8 mouse cellular contexts compared by ENCODE assay signal in the genomic region with DNA sequence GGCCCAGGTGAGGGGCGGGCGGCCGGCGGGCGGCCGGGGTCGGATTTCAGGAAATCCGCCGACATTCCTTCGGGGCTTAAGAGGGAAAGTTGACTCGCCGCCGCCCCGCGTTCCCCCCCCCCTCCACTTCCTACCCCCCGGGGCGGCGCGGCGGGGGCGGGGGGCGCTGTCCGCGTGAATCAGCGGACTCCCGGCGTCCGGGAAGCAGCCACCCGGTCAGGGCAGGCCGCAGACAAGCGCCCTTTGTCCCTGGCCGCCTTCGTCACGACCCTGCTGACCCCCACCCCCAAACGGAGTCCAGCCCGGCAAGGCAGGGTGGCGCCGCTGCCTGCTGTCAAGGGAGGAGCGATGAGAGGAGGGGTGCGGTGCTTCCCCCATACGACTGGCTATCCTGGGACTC. TPM values are rescaled to one million over a fixed set of nuclear protein-coding genes. Genes with fewer than 3 reads are reported as not detected.
A peak's percentile ranks its signal among the peaks of the same experiment; 100 is the strongest.
DNase-seq lines count a peak whose midpoint lies in the region; ATAC-seq and TF ChIP-seq lines count a peak whose summit lies in the region.

No protein-coding gene starts in this region.

- H3K4me3 ChIP-seq in gastrocnemius, adult 2 months, result peak overlapping the region; percentile 69
- H3K4me3 ChIP-seq in CH12.LX (replicated peaks in 1 of 3; ENCODE audit: low read depth in 2 of 3, low read length in 2 of 3, poor library complexity in 1 of 3), result no peak overlapping the region
- peak overlapping the region; percentile 40 for H3K4me3 ChIP-seq in heart, embryonic 15.5 days
- H3K4me3 ChIP-seq in liver, embryonic 13.5 days (replicated peaks), result peak overlapping the region; percentile 39

- no peak overlapping the region; the same call in 1 of the 2 replicates for H3K9ac ChIP-seq in CH12.LX (ENCODE audit: insufficient read depth, low read depth)
- peak overlapping the region; percentile 25; the same call in 1 of the 2 replicates for H3K9ac ChIP-seq in heart, embryonic 15.5 days
- no peak overlapping the region for H3K9ac ChIP-seq in liver, embryonic 13.5 days

- in situ Hi-C loops in CH12.LX (cut with MboI; ENCODE audit: low pct_ligation_motif_present, low pct_unique_long_range_greater_than_20kb, low sequenced_read_pairs), result no loop called here

- DNase-seq in gastrocnemius, adult 2 months, result no peak
- no peak for DNase-seq in gastrocnemius, postnatal 4 days (ENCODE audit: low spot score in 2 of 2)
- no peak for DNase-seq in CH12.LX (ENCODE audit: extremely low read depth)
- no peak for DNase-seq in liver, embryonic 13.5 days
- no peak for DNase-seq in cerebellum, adult 9-11 months
- DNase-seq in B cell, adult 2 months, result no peak
- DNase-seq in cerebellum, adult 9-10 months, result no peak

- H3K4me1 ChIP-seq in CH12.LX (ENCODE audit: control insufficient read depth in 1 of 2, insufficient read depth in 2 of 2), result peaks cover 10 to 25% of the 10 kb centered on the region in 2 experiments
- H3K4me1 ChIP-seq in heart, embryonic 15.5 days (replicated peaks), result peaks cover 56% of the 10 kb centered on the region
- H3K4me1 ChIP-seq in liver, embryonic 13.5 days (replicated peaks), result peaks cover 40% of the 10 kb centered on the region

- no peak for TF ChIP-seq RAD21 in CH12.LX (IDR thresholded peaks at IDR 0.05; ENCODE audit: low read depth, low read length)

- no peaks in the 10 kb centered on the region for H3K79me2 ChIP-seq in CH12.LX (replicated peaks; ENCODE audit: control insufficient read depth, extremely low read depth, insufficient read depth, poor library complexity, severe bottlenecking)

- WGBS in heart, embryonic 15.5 days, result under 1% methylated on average over 35 of the region's 41 CpGs
- WGBS in liver, embryonic 13.5 days (ENCODE audit: insufficient replicate concordance), result 3% methylated on average over 39 of the region's 41 CpGs

- no peak for TF ChIP-seq CTCF in gastrocnemius, adult 2 months (IDR thresholded peaks at IDR 0.05)
- TF ChIP-seq CTCF in CH12.LX (conservative IDR thresholded peaks at IDR 0.05 in 1 of 2, IDR thresholded peaks at IDR 0.05 in 1 of 2; ENCODE audit: low read depth in 2 of 2, low read length in 2 of 2), result no peak

- no peak for TF ChIP-seq POLR2A in CH12.LX (IDR thresholded peaks at IDR 0.05; ENCODE audit: low read depth, low read length)

- dilution Hi-C loops in CH12.LX (cut with MboI; ENCODE audit: extremely low pct_ligation_motif_present, extremely low pct_unique_long_range_greater_than_20kb, low sequenced_read_pairs), result no loop called here

- no peaks in the 10 kb centered on the region for H3K9me3 ChIP-seq in CH12.LX (replicated peaks; ENCODE audit: low read length)
- no peaks in the 10 kb centered on the region for H3K9me3 ChIP-seq in heart, embryonic 15.5 days (replicated peaks)
- no peaks in the 10 kb centered on the region for H3K9me3 ChIP-seq in liver, embryonic 13.5 days (replicated peaks)

- H3K27ac ChIP-seq in gastrocnemius, adult 2 months, result no peak overlapping the region
- no peak overlapping the region for H3K27ac ChIP-seq in CH12.LX (ENCODE audit: insufficient read depth, low read depth)
- no peak overlapping the region; the same call in 1 of the 2 replicates for H3K27ac ChIP-seq in heart, embryonic 15.5 days
- no peak overlapping the region for H3K27ac ChIP-seq in liver, embryonic 13.5 days

- peak overlapping the region; percentile 26; the same call in 1 of the 2 replicates for H3K4me2 ChIP-seq in CH12.LX (ENCODE audit: insufficient read depth, low read depth, poor library complexity, severe bottlenecking)
- peak overlapping the region; percentile 62 for H3K4me2 ChIP-seq in heart, embryonic 15.5 days
- H3K4me2 ChIP-seq in liver, embryonic 13.5 days, result peak overlapping the region; percentile 50

- ATAC-seq in heart, embryonic 15.5 days (replicated peaks; ENCODE audit: insufficient number of reproducible peaks, insufficient read depth, low FRiP score, low read depth), result no peak
- no peak for ATAC-seq in liver, embryonic 13.5 days (ENCODE audit: low read depth)

- intact Hi-C loops in gastrocnemius, adult 2 months (cut with DNase I), result no loop called here

- TF ChIP-seq EP300 in CH12.LX (IDR thresholded peaks at IDR 0.05; ENCODE audit: low read length), result no peak

- peaks cover 96% of the 10 kb centered on the region for H3K27me3 ChIP-seq in CH12.LX (replicated peaks)
- peaks cover 98% of the 10 kb centered on the region for H3K27me3 ChIP-seq in heart, embryonic 15.5 days
- peaks cover 100% of the 10 kb centered on the region for H3K27me3 ChIP-seq in liver, embryonic 13.5 days

- no peaks in the 10 kb centered on the region for H3K36me3 ChIP-seq in CH12.LX (replicated peaks in 1 of 2; ENCODE audit: control insufficient read depth in 1 of 2, insufficient read depth in 1 of 2, low read length in 1 of 2)
- H3K36me3 ChIP-seq in heart, embryonic 15.5 days, result no peaks in the 10 kb centered on the region
- no peaks in the 10 kb centered on the region for H3K36me3 ChIP-seq in liver, embryonic 13.5 days

TF ChIP-seq in CH12.LX, 34 proteins besides CTCF, POLR2A, EP300 and RAD21:
- TF ChIP-seq PAX5 (IDR thresholded peaks at IDR 0.05; ENCODE audit: low read length), result no peak

RNA-seq across cellular contexts. Expression of a gene that starts 2.4 kb away (rescaled TPM):
- not detected for total RNA-seq in gastrocnemius, adult 2 months (2021)
- total RNA-seq in gastrocnemius, postnatal 4 days (2021), result not detected
- total RNA-seq in CH12.LX (2012; rRNA removed), result not detected in 2 replicates
- total RNA-seq in CH12.LX (2014; rRNA removed), result not detected in 2 replicates
- not detected in 2 replicates for polyA plus RNA-seq in CH12.LX (2012; ENCODE audit: insufficient read length, low read depth)
- polyA plus RNA-seq in heart, embryonic 15.5 days (2015; fragmentation: Nextera tagmentation; extraction: Ambion mirVana), result 0.24 and 0.96 TPM in 2 replicates
- polyA plus RNA-seq in liver, embryonic 13.5 days (2015; fragmentation: Nextera tagmentation; extraction: Ambion mirVana), result 0.14 and 0.33 TPM in 2 replicates

RNA-seq across cellular contexts. Expression of a gene that starts 3.4 kb away (rescaled TPM):
- 1 to 10 TPM; 2.5 to 3.2 TPM for total RNA-seq in gastrocnemius, adult 2 months (2021)
- 1 to 10 TPM; 3.7 to 4.7 TPM for total RNA-seq in gastrocnemius, postnatal 4 days (2021)
- total RNA-seq in CH12.LX (2012; rRNA removed) (1.1 and 1.2 TPM in 2 replicates), CH12.LX (2014; rRNA removed) (0.42 TPM in 2 replicates)
- 0.44 and 0.78 TPM in 2 replicates for polyA plus RNA-seq in CH12.LX (2012; ENCODE audit: insufficient read length, low read depth)
- 3.8 and 11.1 TPM in 2 replicates for polyA plus RNA-seq in heart, embryonic 15.5 days (2015; fragmentation: Nextera tagmentation; extraction: Ambion mirVana)
- polyA plus RNA-seq in liver, embryonic 13.5 days (2015; fragmentation: Nextera tagmentation; extraction: Ambion mirVana), result 3.2 and 3.6 TPM in 2 replicates

RNA-seq across cellular contexts. Expression of a gene that starts 12.8 kb away (rescaled TPM):
- 1 to 10 TPM; 6.7 to 8.5 TPM for total RNA-seq in gastrocnemius, adult 2 months (2021)
- total RNA-seq in gastrocnemius, postnatal 4 days (2021), result 1 to 10 TPM; 8.1 to 10.0 TPM
- total RNA-seq in CH12.LX (2012; rRNA removed) (10.2 and 15.6 TPM in 2 replicates), CH12.LX (2014; rRNA removed) (3.7 and 4.7 TPM in 2 replicates)
- polyA plus RNA-seq in CH12.LX (2012; ENCODE audit: insufficient read length, low read depth), result 4.9 and 6.0 TPM in 2 replicates
- polyA plus RNA-seq in heart, embryonic 15.5 days (2015; fragmentation: Nextera tagmentation; extraction: Ambion mirVana), result 8.7 and 12.7 TPM in 2 replicates
- polyA plus RNA-seq in liver, embryonic 13.5 days (2015; fragmentation: Nextera tagmentation; extraction: Ambion mirVana), result 6.7 and 7.0 TPM in 2 replicates

RNA-seq across cellular contexts. Expression of a gene that starts 17.0 kb away (rescaled TPM):
- 100 to 1,000 TPM; 146 to 148 TPM for total RNA-seq in gastrocnemius, adult 2 months (2021)
- total RNA-seq in gastrocnemius, postnatal 4 days (2021), result 100 to 1,000 TPM; 118 to 119 TPM
- total RNA-seq in CH12.LX (2012; rRNA removed) (87.3 and 90.0 TPM in 2 replicates), CH12.LX (2014; rRNA removed) (43.3 and 47.8 TPM in 2 replicates)
- polyA plus RNA-seq in CH12.LX (2012; ENCODE audit: insufficient read length, low read depth), result 38.4 and 59.9 TPM in 2 replicates
- polyA plus RNA-seq in heart, embryonic 15.5 days (2015; fragmentation: Nextera tagmentation; extraction: Ambion mirVana), result 116 and 117 TPM in 2 replicates
- 81.2 and 82.3 TPM in 2 replicates for polyA plus RNA-seq in liver, embryonic 13.5 days (2015; fragmentation: Nextera tagmentation; extraction: Ambion mirVana)

RNA-seq across cellular contexts. Expression of a gene that starts 21.0 kb away (rescaled TPM):
- 100 to 1,000 TPM; 777 to 924 TPM for total RNA-seq in gastrocnemius, adult 2 months (2021)
- total RNA-seq in gastrocnemius, postnatal 4 days (2021), result 1,000 to 10,000 TPM; 1,604 to 1,674 TPM
- total RNA-seq in CH12.LX (2012; rRNA removed) (3,341 and 3,407 TPM in 2 replicates), CH12.LX (2014; rRNA removed) (1,091 and 1,181 TPM in 2 replicates)
- 1,199 and 1,372 TPM in 2 replicates for polyA plus RNA-seq in CH12.LX (2012; ENCODE audit: insufficient read length, low read depth)
- polyA plus RNA-seq in heart, embryonic 15.5 days (2015; fragmentation: Nextera tagmentation; extraction: Ambion mirVana), result 684 and 768 TPM in 2 replicates
- 736 and 758 TPM in 2 replicates for polyA plus RNA-seq in liver, embryonic 13.5 days (2015; fragmentation: Nextera tagmentation; extraction: Ambion mirVana)

Comparison
In these comparisons a context has a peak if more than half of its experiments do, and no peak if none do; other contexts are left out.
1. H3K4me3 ChIP-seq: peak in gastrocnemius, adult 2 months (single experiment), heart, embryonic 15.5 days (single experiment) and liver, embryonic 13.5 days (single experiment); none in CH12.LX (0 of 3).
2. Peak in every context shown above with its lines, with median percentiles within 50 percentile points of each other: H3K4me2 ChIP-seq.